Mouse (Mus musculus) T-helper 2 cell (primary cell): ENCODE measurements around the gene Znfx1.

ENCODE experiments used
- in situ Hi-C: fragments of 300-600 bp; cut with MboI, MseI; formaldehyde crosslinking; loops from one replicate; pipeline ENCODE4 v1.15.1; 2025; ENCODE audit warnings: high pct_unique_total_duplicates

The Znfx1 gene

GRCm38 (mm10) chr2:167071641-167072601 is 9.1 kb upstream of the Znfx1 start:
- in situ Hi-C loops = no loop called here

- in situ Hi-C loops = no loop called here
Observed at GRCm38 (mm10) chr2:167071266-167071640, 8.4 kb upstream of the Znfx1 start.

GRCm38 (mm10) chr2:167070341-167070740 is 7.5 kb upstream of the Znfx1 start:
- in situ Hi-C loops = no loop called here

GRCm38 (mm10) chr2:167067575-167067974 is 4.8 kb upstream of the Znfx1 start:
- in situ Hi-C loops = no loop called here

GRCm38 (mm10) chr2:167066528-167067516 is 4.0 kb upstream of the Znfx1 start:
- in situ Hi-C loops = no loop called here

- in situ Hi-C loops = no loop called here
Observed at GRCm38 (mm10) chr2:167066031-167066430, 3.2 kb upstream of the Znfx1 start.

GRCm38 (mm10) chr2:167064601-167065295 is 1.9 kb upstream of the Znfx1 start:
- in situ Hi-C loops = no loop called here

GRCm38 (mm10) chr2:167063906-167064496 is 1.2 kb upstream of the Znfx1 start:
- in situ Hi-C loops = no loop called here

GRCm38 (mm10) chr2:167062497-167062911 is 311 bp downstream of the Znfx1 start:
- in situ Hi-C loops = no loop called here

- in situ Hi-C loops = no loop called here
Observed at GRCm38 (mm10) chr2:167061381-167062034, 1.3 kb downstream of the Znfx1 start.

- in situ Hi-C loops = no loop called here
Observed at GRCm38 (mm10) chr2:167060761-167061160, 2.1 kb downstream of the Znfx1 start.

GRCm38 (mm10) chr2:167060360-167060759 is 2.5 kb downstream of the Znfx1 start:
- in situ Hi-C loops = no loop called here

- in situ Hi-C loops = no loop called here
Observed at GRCm38 (mm10) chr2:167059960-167060359, 2.9 kb downstream of the Znfx1 start.

- in situ Hi-C loops = no loop called here
Observed at GRCm38 (mm10) chr2:167059536-167059935, 3.3 kb downstream of the Znfx1 start.

- in situ Hi-C loops = no loop called here
Observed at GRCm38 (mm10) chr2:167058814-167059387, 3.9 kb downstream of the Znfx1 start.

- in situ Hi-C loops = no loop called here
Observed at GRCm38 (mm10) chr2:167058201-167058600, 4.6 kb downstream of the Znfx1 start.

- in situ Hi-C loops = no loop called here
Observed at GRCm38 (mm10) chr2:167056942-167057323, 5.9 kb downstream of the Znfx1 start.

GRCm38 (mm10) chr2:167056210-167056941 is 6.4 kb downstream of the Znfx1 start:
- in situ Hi-C loops = no loop called here

- in situ Hi-C loops = no loop called here
Observed at GRCm38 (mm10) chr2:167055386-167055785, 7.4 kb downstream of the Znfx1 start.
